Mouse (Mus musculus) liver, postnatal 0 days (tissue): ENCODE measurements at regions not wholly inside any gene's neighbourhood (a gene's known extent, or its start where the extent isn't known, plus 50 kb on each side); places are given as distances from the start of the nearest gene placed in this dataset.

Source experiments
- CTCF ChIP-seq: sonication (generic); IDR thresholded peaks from 2 replicates; pipeline ENCODE4 v1.5.1; 2016; ENCODE audit warnings: antibody characterized with exemption, low read depth
- EP300 ChIP-seq: IDR thresholded peaks from 2 replicates; pipeline ENCODE4 v1.6.1; 2016; ENCODE audit warnings: antibody characterized with exemption, low read depth, mild to moderate bottlenecking

- no peak for TF ChIP-seq CTCF
- no peak for TF ChIP-seq EP300
Measured at GRCm38 (mm10) chr3:34808833-34809232, 158.6 kb downstream of the Sox2 start.
